Mouse (Mus musculus) liver, embryonic 14.5 days (tissue): ENCODE results near the gene Arid2. TPM values are rescaled to one million over a fixed set of nuclear protein-coding genes. Genes with fewer than 3 reads are reported as not detected.

Experiments used
- ATAC-seq: fragments of 200-750 bp; cut with Nextera tagmentation; 2 replicates; pipeline ENCODE4 v1.8.0; 2017; ENCODE audit warnings: moderate number of reproducible peaks, mild to moderate bottlenecking, moderate library complexity; ENCODE audit not compliant: insufficient read depth
- DNase-seq, 3 experiments: peaks; one replicate each; pipeline ENCODE4 v3.0.0-alpha.2; 2012 to 2013; ENCODE audit warnings: low read depth in 3 of 3, low spot score in 3 of 3
- H3K27ac ChIP-seq: fragments of 300-500 bp; sonication (generic); 2 replicates; pipeline ENCODE4 v1.5.1; 2014; ENCODE audit warnings: moderate library complexity, mild to moderate bottlenecking, control low read depth, inconsistent platforms
- H3K27me3 ChIP-seq: fragments of 300-500 bp; sonication (generic); 2 replicates; pipeline ENCODE4 v1.6.1; 2014; ENCODE audit warnings: mild to moderate bottlenecking, low read length, moderate library complexity; ENCODE audit not compliant: control insufficient read depth, insufficient read depth
- H3K36me3 ChIP-seq: fragments of 300-500 bp; sonication (generic); replicated peaks from 2 replicates; pipeline ENCODE4 v1.6.1; 2014; ENCODE audit warnings: low read depth; ENCODE audit not compliant: control insufficient read depth, insufficient read depth
- H3K4me1 ChIP-seq, 2 experiments: fragments of 200-500 bp in 1 of 2; fragments of 300-500 bp in 1 of 2; sonication (generic) in 1 of 2; replicated peaks; 2 replicates each; pipeline ENCODE4 v1.6.1; 2012 to 2014; ENCODE audit warnings: antibody characterized with exemption in 1 of 2, inconsistent platforms in 1 of 2, low read length in 1 of 2; ENCODE audit not compliant: control insufficient read depth in 2 of 2, insufficient read depth in 2 of 2
- H3K4me2 ChIP-seq: fragments of 300-500 bp; sonication (generic); 2 replicates; pipeline ENCODE4 v1.6.1; 2014; ENCODE audit warnings: low read depth, mild to moderate bottlenecking, control low read depth, moderate library complexity
- H3K4me3 ChIP-seq, 2 experiments: fragments of 200-500 bp in 1 of 2; fragments of 300-500 bp in 1 of 2; sonication (generic) in 1 of 2; 2 replicates each; pipeline ENCODE4 v1.5.1; 2012 to 2014; ENCODE audit warnings: low read depth in 2 of 2, low read length in 2 of 2, mild to moderate bottlenecking in 2 of 2, control low read depth in 1 of 2, inconsistent platforms in 1 of 2, moderate library complexity in 1 of 2; ENCODE audit not compliant: insufficient read depth in 1 of 2
- H3K9ac ChIP-seq: fragments of 300-500 bp; sonication (generic); replicated peaks from 2 replicates; pipeline ENCODE4 v1.6.1; 2014; ENCODE audit warnings: mild to moderate bottlenecking, control low read depth, moderate library complexity
- H3K9me3 ChIP-seq: fragments of 300-500 bp; sonication (generic); 2 replicates; pipeline ENCODE4 v1.6.1; 2016; ENCODE audit warnings: low read length, mixed read lengths; ENCODE audit not compliant: control insufficient read depth
- CTCF ChIP-seq: IDR thresholded peaks from 2 replicates; pipeline ENCODE4 v1.5.1; 2016; ENCODE audit warnings: antibody characterized with exemption, low read depth, control low read depth
- EP300 ChIP-seq: IDR thresholded peaks from 2 replicates; pipeline ENCODE4 v1.6.1; 2016; ENCODE audit warnings: antibody characterized with exemption, low read depth
- WGBS: fragments of 180-500 bp; shearing (Covaris S2); extraction: QIAGEN DNeasy Blood & Tissue Kit; methylation state at CpG from one replicate; pipeline ENCODE4 v1.1.7; 2014; ENCODE audit not compliant: insufficient replicate concordance; 5-methylcytosine and 5-hydroxymethylcytosine counted together
- microRNA-seq: library from miRNA; unstranded; fragments of <30 nt; microRNA quantifications from one replicate; pipeline ENCODE4, GENCODE M21; 2016
- polyA plus RNA-seq, 2 experiments: library from polyadenylated mRNA; depleted of rRNA in 1 of 2; stranded (reverse) in 1 of 2; unstranded in 1 of 2; fragments of >200 nt; fragmentation: Nextera tagmentation in 1 of 2; extraction: Ambion mirVana in 1 of 2; gene quantifications; 2 replicates each; pipeline versions ENCODE4 v1.2.1 to v1.2.3; 2012 to 2014

Gene Arid2
- polyA plus RNA-seq, 2 experiments = 8.1 to 8.5 TPM

DNA sequence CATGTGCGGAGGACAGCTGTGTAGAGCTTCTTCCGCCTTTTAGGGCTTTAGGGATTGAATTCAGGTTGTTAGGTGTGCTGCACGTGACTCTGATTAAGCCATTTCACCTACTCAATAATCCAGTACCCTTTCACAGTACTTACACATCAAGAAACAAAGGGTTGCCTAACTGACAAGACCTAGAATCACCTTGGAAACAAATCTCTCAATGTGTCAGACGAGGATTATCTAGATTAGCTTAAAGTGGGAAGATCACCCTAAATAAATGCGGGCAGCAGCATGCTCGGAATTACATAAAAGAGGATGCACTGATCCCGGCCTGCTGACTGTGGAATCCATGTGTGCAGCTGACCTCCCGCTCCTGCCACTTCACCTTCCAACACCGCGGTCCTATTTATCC lies 159.5 kb downstream of the Arid2 start:
- peaks cover 30% of the 10 kb centered on the region for H3K36me3 ChIP-seq
- WGBS = 86% methylated on average over 10 of the region's 10 CpGs

DNA sequence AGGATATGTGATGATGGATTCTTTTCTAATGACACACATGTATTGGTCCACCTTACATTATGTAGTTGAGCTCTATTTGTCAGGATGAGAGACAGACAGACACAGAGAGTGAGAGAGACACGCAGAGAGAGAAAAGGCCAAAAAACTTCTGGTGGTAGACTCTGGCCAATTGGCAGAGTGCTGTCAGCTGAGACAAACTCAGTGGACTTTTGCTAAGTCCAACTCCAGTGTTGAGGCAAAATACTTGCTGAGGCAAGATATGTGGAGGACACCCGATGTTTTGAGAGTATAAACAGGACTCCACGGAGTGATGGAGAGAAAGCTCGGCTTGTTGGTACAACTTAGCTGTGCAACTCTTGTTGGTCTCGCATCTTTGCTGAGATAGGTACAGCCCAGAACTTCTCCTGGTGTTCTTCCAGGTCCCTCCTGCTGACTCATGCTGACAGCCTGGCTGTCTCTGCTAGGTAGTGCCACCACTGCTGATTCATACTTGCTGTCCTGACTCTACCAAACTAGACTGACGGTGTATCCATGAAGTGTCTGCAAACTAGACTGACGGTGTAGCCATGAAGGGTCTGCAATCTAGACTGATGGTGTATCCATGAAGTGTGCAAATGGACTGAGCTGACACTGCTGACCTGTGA lies 161.5 kb downstream of the Arid2 start:
- DNase-seq (peak in 2 of 3 experiments; percentile 59 to 66), ATAC-seq (peak; percentile 95)

More for the DNA sequence above, 159.5 kb downstream of the Arid2 start:
- H3K27me3 ChIP-seq = no peaks in the 10 kb centered on the region
- no peak overlapping the region for H3K4me2 ChIP-seq
- H3K4me1 ChIP-seq = peaks cover 9 to 12% of the 10 kb centered on the region in 2 experiments
- H3K27ac ChIP-seq = no peak overlapping the region
- no peaks in the 10 kb centered on the region for H3K9me3 ChIP-seq
- H3K9ac ChIP-seq = no peak overlapping the region
- TF ChIP-seq CTCF (no peak), EP300 (no peak)
- DNase-seq (no peak), ATAC-seq (no peak)
- H3K4me3 ChIP-seq = no peak overlapping the region

DNA sequence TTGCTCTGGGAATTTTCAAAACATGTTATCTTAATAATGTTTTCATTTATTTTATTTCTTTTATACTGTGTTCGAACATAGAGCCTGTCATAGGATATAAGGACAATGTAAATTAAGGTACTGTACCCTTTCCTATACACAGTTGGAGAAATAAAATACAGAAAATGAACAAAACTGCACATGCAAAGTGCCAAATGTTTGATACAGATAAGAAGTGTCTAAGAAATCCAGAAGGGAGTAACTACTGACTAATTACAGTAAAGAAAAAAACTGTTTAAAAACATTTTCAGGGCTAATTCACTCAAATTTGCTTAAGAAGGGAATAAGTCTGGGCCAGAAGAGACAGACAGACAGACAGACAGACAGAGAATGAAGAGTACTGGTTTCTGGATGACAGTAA lies 166.0 kb downstream of the Arid2 start:
- Histone ChIP-seq H3K36me3 (peaks cover 15% of the 10 kb centered on the region), H3K9ac (no peak overlapping the region), H3K27ac (peak overlapping the region; percentile 39; the same call in 1 of the 2 replicates), H3K27me3 (no peaks in the 10 kb centered on the region), H3K9me3 (no peaks in the 10 kb centered on the region), H3K4me3 (no peak overlapping the region), H3K4me2 (peak overlapping the region; percentile 18), H3K4me1 (peaks cover 39% of the 10 kb centered on the region in 2 experiments)
- DNase-seq (no peak), ATAC-seq (no peak)
- TF ChIP-seq CTCF (no peak), EP300 (0 out of 2 replicates have a peak, but pooled peaks have one; percentile 6)
- 68% methylated on average over 1 of the region's 1 CpGs for WGBS

More for the DNA sequence above, 161.5 kb downstream of the Arid2 start:
- peak overlapping the region; percentile 74 for H3K27ac ChIP-seq
- peaks cover 23% of the 10 kb centered on the region for H3K36me3 ChIP-seq
- no peaks in the 10 kb centered on the region for H3K27me3 ChIP-seq
- H3K4me2 ChIP-seq = peak overlapping the region; percentile 16; the same call in 1 of the 2 replicates
- no peaks in the 10 kb centered on the region for H3K9me3 ChIP-seq
- no peak for TF ChIP-seq EP300
- peak; percentile 29 for TF ChIP-seq CTCF
- 78% methylated on average over 7 of the region's 7 CpGs for WGBS
- H3K4me1 ChIP-seq = peaks cover 13 to 14% of the 10 kb centered on the region in 2 experiments
- no peak overlapping the region for H3K9ac ChIP-seq
- H3K4me3 ChIP-seq = no peak overlapping the region

Small RNA genes lying within 50 kb of the gene (microRNA-seq; reads per million reads assigned to microRNA genes)
- gene Gm25397 = not detected

Other genes starting within 250 kb of the Arid2 start
- gene Scaf11, start 173.3 kb downstream of the Arid2 start, polyA plus RNA-seq (2012; rRNA removed) = 11.8 and 19.4 TPM in 2 replicates
- gene Scaf11, start 173.3 kb downstream of the Arid2 start, polyA plus RNA-seq (2014; fragmentation: Nextera tagmentation; extraction: Ambion mirVana) = 37.1 and 37.9 TPM in 2 replicates